Mouse (Mus musculus) midbrain, embryonic 13.5 days (tissue): ENCODE data around the gene Col9a1. TPM values are rescaled to one million over a fixed set of nuclear protein-coding genes. Genes with fewer than 3 reads are reported as not detected.

Experiments
- ATAC-seq: fragments of 200-750 bp; cut with Nextera tagmentation; 2 replicates; pipeline ENCODE4 v1.8.0; 2017; ENCODE audit warnings: mild to moderate bottlenecking, moderate TSS enrichment, moderate library complexity
- H3K27ac ChIP-seq: fragments of 300-500 bp; sonication (generic); 2 replicates; pipeline ENCODE4 v1.5.1; 2015; ENCODE audit warnings: inconsistent platforms, mild to moderate bottlenecking, moderate library complexity
- H3K27me3 ChIP-seq: fragments of 300-500 bp; sonication (generic); 2 replicates; pipeline ENCODE4 v1.6.1; 2015; ENCODE audit warnings: mild to moderate bottlenecking, inconsistent platforms
- H3K36me3 ChIP-seq: fragments of 300-500 bp; sonication (generic); 2 replicates; pipeline ENCODE4 v1.6.1; 2015; ENCODE audit warnings: mild to moderate bottlenecking, inconsistent platforms
- H3K4me1 ChIP-seq: fragments of 300-500 bp; sonication (generic); replicated peaks from 2 replicates; pipeline ENCODE4 v1.6.1; 2015; ENCODE audit warnings: inconsistent platforms
- H3K4me2 ChIP-seq: fragments of 300-500 bp; sonication (generic); replicated peaks from 2 replicates; pipeline ENCODE4 v1.6.1; 2015; ENCODE audit warnings: moderate library complexity, mild to moderate bottlenecking, inconsistent platforms
- H3K4me3 ChIP-seq: fragments of 300-500 bp; sonication (generic); replicated peaks from 2 replicates; pipeline ENCODE4 v1.5.1; 2015; ENCODE audit warnings: mild to moderate bottlenecking, inconsistent platforms
- H3K9ac ChIP-seq: fragments of 300-500 bp; sonication (generic); replicated peaks from 2 replicates; pipeline ENCODE4 v1.6.1; 2015; ENCODE audit warnings: mild to moderate bottlenecking, inconsistent platforms
- H3K9me3 ChIP-seq: fragments of 300-500 bp; sonication (generic); 2 replicates; pipeline ENCODE4 v1.6.1; 2016; ENCODE audit warnings: mild to moderate bottlenecking, inconsistent platforms
- whole genome bisulfite sequencing: fragments of 180-500 bp; shearing (Covaris S2); methylation state at CpG from one replicate; pipeline ENCODE4 v1.1.7; 2015; 5-methylcytosine and 5-hydroxymethylcytosine counted together
- polyA plus RNA-seq: library from polyadenylated mRNA; unstranded; fragments of >200 nt; fragmentation: Nextera tagmentation; extraction: Ambion mirVana; gene quantifications from 2 replicates; pipeline ENCODE4 v1.2.1, GENCODE M21; 2015

Col9a1 gene
- polyA plus RNA-seq, 1 experiment from 2014 or later = 0.81 TPM

DNA sequence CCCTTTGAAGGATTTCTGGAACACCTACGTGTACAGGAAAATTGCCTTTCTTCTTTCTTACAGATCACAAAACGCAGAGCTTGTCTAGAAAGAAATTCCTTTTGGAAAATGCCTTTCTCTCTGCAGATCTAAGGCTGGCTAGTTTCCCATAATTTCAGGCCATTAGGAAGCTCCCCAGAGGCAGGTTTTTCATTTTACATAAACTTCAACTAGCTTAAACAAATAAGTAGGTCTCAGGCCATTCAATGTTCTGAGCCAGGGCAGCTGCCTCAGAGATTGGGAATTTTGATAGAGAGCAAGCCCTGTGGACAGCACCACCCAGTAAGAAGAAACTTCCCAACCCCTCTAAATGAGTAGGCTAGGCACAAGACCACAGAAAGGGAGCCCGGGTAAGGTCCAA is 1.6 kb upstream of the Col9a1 start:
- Histone ChIP-seq H3K27me3 (no peaks in the 10 kb centered on the region), H3K36me3 (no peaks in the 10 kb centered on the region), H3K4me2 (no peak overlapping the region), H3K4me3 (no peak overlapping the region), H3K4me1 (peaks cover 4% of the 10 kb centered on the region), H3K9me3 (no peaks in the 10 kb centered on the region), H3K9ac (no peak overlapping the region), H3K27ac (no peak overlapping the region)
- 84% methylated on average over 3 of the region's 3 CpGs for WGBS
- ATAC-seq = no peak

DNA sequence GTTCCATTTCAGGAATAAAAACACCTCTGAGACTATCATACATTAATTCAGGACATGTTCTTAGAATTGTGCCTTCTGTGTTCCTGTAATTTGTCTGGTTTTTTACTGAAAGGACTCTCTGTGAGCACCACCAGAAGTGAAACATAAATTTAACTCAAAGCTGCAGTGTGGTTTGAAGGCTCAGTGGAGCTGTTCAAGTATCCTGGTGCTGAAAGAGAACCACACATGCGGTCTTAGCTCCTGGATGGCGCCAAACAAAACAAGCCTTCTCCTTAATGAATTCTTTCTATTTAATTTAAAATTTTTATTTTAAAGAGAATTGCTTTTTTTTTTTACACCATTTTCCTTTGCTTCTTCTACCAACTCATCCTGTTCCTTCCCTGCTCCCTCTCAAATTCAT is 2.4 kb downstream of the Col9a1 start:
- H3K27ac ChIP-seq = no peak overlapping the region
- WGBS = 80% methylated on average over 2 of the region's 2 CpGs
- no peaks in the 10 kb centered on the region for H3K9me3 ChIP-seq
- H3K27me3 ChIP-seq = no peaks in the 10 kb centered on the region
- no peak overlapping the region for H3K9ac ChIP-seq
- H3K36me3 ChIP-seq = no peaks in the 10 kb centered on the region
- ATAC-seq = no peak
- H3K4me3 ChIP-seq = no peak overlapping the region
- no peaks in the 10 kb centered on the region for H3K4me1 ChIP-seq
- H3K4me2 ChIP-seq = no peak overlapping the region

DNA sequence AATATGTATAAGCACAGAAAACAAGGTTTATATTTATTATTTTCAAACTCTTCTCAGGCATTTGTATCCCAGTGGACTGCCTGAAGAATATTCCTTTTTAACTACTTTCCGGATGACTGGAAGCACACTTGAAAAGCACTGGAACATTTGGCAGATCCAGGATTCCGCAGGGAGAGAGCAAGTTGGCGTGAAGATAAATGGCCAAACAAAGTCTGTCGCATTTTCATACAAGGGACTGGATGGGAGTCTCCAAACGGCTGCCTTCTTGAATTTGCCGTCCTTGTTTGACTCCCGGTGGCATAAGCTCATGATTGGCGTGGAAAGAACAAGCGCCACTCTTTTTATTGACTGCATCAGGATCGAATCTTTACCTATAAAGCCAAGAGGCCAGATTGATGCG is 7.6 kb downstream of the Col9a1 start:
- Histone ChIP-seq H3K36me3 (no peaks in the 10 kb centered on the region), H3K9ac (no peak overlapping the region), H3K27me3 (no peaks in the 10 kb centered on the region), H3K27ac (no peak overlapping the region), H3K4me2 (no peak overlapping the region), H3K9me3 (no peaks in the 10 kb centered on the region), H3K4me3 (no peak overlapping the region), H3K4me1 (no peaks in the 10 kb centered on the region)
- WGBS = 75% methylated on average over 11 of the region's 11 CpGs
- ATAC-seq = no peak

DNA sequence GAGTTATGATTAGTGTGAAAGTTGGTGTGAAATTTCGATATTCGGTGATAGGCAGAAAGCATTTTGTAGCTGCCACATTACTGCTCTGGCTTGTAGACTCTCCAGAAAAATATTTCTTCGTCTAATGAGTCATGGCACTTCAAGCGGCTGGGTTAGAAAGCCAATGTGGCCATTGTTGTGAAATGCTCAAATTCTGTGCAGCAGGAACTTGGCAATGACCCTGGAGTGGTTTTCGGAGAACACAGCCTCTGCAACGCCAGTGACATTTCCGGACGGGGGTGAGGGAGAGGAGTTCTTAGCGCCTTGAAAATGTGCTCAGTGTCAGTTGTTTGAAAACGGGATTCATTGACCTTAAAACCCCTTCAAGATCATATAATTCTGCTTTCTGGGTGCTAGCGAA is 9.6 kb downstream of the Col9a1 start:
- H3K36me3 ChIP-seq = no peaks in the 10 kb centered on the region
- WGBS = 88% methylated on average over 11 of the region's 11 CpGs
- H3K27me3 ChIP-seq = no peaks in the 10 kb centered on the region
- H3K9ac ChIP-seq = no peak overlapping the region
- no peak overlapping the region for H3K27ac ChIP-seq
- no peak overlapping the region for H3K4me3 ChIP-seq
- no peak overlapping the region for H3K4me2 ChIP-seq
- H3K4me1 ChIP-seq = no peaks in the 10 kb centered on the region
- H3K9me3 ChIP-seq = no peaks in the 10 kb centered on the region
- no peak for ATAC-seq

DNA sequence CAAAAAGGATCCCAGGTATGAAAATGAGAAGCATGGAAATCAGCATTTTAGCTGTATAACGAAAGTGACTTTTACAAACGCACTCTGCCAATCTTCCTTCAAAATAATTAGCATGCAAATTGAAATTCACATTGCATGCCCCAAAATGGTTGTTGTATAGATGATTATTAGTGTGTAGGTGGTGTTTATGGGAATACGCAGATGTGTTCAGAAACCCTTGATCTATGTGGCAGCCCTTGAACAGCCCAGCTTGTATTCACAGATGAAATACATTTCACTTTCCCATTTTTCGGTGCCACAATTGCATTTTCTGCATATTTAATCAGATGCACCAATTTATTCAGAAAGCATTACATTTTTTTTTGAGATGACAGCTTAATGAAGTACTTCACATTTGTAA is 14.3 kb downstream of the Col9a1 start:
- Histone ChIP-seq H3K9ac (no peak overlapping the region), H3K27ac (no peak overlapping the region), H3K27me3 (no peaks in the 10 kb centered on the region), H3K9me3 (no peaks in the 10 kb centered on the region), H3K4me1 (peaks cover 7% of the 10 kb centered on the region; the same call in 1 of the 2 replicates), H3K36me3 (no peaks in the 10 kb centered on the region), H3K4me3 (no peak overlapping the region), H3K4me2 (no peak overlapping the region)
- 85% methylated on average over 4 of the region's 4 CpGs for WGBS
- ATAC-seq = no peak

DNA sequence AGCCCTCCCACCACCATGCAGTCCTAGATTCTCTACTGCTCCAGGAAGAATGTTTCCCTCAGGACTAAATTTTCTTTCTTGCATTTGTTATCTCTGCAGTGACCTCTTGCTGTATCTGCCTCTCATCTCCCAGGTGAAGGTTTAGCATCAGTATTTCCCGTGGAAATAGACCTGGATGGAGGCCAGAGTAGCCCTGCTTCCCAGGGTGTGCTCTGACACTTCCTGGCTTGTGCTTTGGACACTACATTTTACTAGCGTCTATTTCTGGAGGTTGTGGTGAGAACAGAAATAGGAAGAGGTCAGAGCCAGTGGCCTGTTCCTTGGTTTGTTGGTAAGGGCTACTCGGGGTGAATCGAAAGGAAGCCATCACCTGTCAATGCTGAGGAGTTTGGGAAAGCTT is 16.7 kb downstream of the Col9a1 start:
- 76% methylated on average over 4 of the region's 4 CpGs for WGBS
- no peak for ATAC-seq
- H3K4me3 ChIP-seq = no peak overlapping the region
- no peak overlapping the region for H3K27ac ChIP-seq
- no peaks in the 10 kb centered on the region for H3K9me3 ChIP-seq
- H3K4me1 ChIP-seq = peaks cover 7% of the 10 kb centered on the region; the same call in 1 of the 2 replicates
- no peak overlapping the region for H3K9ac ChIP-seq
- H3K4me2 ChIP-seq = no peak overlapping the region
- H3K27me3 ChIP-seq = no peaks in the 10 kb centered on the region
- H3K36me3 ChIP-seq = no peaks in the 10 kb centered on the region

DNA sequence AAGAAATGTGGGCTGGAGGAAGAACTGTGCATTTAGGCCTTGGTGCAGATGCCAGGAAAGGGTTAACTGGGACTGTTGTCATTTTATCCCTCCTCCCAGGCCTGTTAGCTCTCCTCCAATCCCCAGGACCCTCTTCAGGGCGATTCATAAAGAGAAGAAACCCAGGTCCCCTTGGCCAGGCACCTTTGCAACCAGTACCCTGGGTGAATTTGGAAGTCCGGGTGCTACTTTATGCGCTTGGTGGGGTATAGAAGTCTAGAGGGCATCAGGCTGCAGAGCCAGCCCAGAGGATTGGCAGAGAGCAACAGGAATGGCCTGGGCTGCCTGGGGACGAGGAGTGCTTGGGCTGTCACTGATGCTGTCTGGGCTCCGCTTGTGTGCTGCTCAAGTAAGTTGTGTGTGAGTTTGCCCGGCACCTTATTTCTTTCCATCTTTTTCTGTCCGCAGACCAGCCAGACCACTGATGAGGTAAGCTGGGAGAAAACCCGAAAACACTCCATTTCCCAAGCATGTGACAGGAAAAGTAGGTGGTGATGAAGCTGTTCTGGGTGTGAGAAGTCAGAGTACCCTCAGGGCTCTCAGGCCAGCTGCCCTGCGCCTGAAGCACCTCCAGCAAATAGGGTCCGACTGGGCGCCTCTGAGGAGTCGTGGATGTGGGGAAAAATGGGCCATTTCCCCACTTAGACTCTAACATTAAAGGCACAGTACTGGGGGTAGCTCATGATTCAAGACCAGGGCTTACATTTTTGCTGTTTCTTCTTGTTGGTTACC is 17.8 kb downstream of the Col9a1 start:
- Histone ChIP-seq H3K4me1 (peaks cover 7% of the 10 kb centered on the region; the same call in 1 of the 2 replicates), H3K27me3 (no peaks in the 10 kb centered on the region), H3K9ac (no peak overlapping the region), H3K27ac (no peak overlapping the region), H3K36me3 (no peaks in the 10 kb centered on the region), H3K4me3 (no peak overlapping the region), H3K9me3 (no peaks in the 10 kb centered on the region), H3K4me2 (no peak overlapping the region)
- 55% methylated on average over 12 of the region's 12 CpGs for WGBS
- ATAC-seq = no peak

DNA sequence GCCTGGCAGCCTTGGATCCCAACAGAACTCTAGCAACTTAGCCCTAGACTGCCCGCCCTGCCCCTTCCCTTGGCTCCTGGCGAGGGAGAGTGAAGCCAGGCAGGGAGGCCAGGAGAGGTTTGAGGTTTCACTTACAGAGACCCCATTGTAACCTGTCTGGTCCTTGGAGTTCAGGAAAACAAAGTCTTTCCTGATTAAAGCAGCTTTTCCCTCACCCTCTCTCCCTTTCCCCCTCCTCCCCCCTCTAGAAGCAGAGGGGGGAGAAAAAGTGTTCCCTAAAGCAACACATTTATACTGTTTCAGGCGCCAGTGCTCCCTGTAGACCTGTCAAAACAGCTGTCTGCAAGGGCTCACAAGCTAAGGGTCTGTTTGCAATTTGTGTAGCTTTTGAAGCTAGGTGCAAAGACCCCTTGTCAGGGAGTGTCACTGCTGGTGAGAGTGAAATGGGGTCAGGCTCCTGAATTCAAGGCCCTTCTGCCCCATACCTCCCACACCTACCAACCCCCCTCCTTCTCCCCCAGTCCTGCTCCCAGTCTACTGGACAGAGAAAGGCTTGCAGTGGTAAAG is 18.6 kb downstream of the Col9a1 start:
- 42% methylated on average over 3 of the region's 3 CpGs for WGBS
- Histone ChIP-seq H3K27me3 (no peaks in the 10 kb centered on the region), H3K9ac (no peak overlapping the region), H3K9me3 (no peaks in the 10 kb centered on the region), H3K36me3 (no peaks in the 10 kb centered on the region), H3K4me2 (no peak overlapping the region), H3K27ac (no peak overlapping the region), H3K4me1 (peaks cover 7% of the 10 kb centered on the region; the same call in 1 of the 2 replicates), H3K4me3 (no peak overlapping the region)
- 0 out of 2 replicates have a peak, but pooled peaks have one; percentile 17 for ATAC-seq

DNA sequence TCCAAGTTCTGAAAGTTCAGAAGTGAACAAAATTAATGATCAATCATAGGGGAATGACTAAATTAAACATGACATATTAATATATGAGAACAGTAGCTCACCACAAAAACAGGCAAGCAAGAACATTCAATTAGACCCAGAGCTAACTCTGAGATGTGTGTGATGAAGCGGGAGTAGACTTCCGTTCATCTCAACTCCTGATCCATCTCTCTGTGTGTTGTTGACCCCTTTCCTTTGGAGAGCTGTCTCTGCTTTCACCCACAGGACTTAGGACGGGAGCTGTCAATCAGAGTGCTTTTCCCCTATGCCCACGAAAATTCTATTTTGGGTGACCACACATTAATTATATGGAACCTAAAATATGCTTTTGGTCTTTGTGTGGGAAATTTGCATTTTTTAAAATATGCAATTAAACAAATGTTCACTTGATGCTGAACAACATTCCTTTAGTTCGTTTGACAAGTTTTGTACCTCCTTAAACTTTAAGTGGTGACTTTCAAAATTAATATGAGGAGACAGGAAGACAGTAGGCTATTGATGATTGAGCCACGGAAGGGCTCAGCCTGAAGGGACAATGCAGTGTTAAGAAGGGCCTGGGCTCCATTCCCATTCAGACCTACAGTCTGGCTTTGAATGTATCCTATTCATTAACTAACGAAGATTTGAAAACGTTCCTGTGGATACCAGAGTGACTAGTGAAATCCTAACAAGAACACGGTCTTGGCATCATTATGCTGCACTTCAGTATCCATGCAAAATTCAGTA is 34.4 kb downstream of the Col9a1 start:
- Histone ChIP-seq H3K4me3 (no peak overlapping the region), H3K4me1 (no peaks in the 10 kb centered on the region), H3K9ac (no peak overlapping the region), H3K9me3 (no peaks in the 10 kb centered on the region), H3K27me3 (no peaks in the 10 kb centered on the region), H3K36me3 (no peaks in the 10 kb centered on the region), H3K4me2 (no peak overlapping the region), H3K27ac (no peak overlapping the region)
- WGBS = 69% methylated on average over 9 of the region's 9 CpGs
- ATAC-seq = no peak

DNA sequence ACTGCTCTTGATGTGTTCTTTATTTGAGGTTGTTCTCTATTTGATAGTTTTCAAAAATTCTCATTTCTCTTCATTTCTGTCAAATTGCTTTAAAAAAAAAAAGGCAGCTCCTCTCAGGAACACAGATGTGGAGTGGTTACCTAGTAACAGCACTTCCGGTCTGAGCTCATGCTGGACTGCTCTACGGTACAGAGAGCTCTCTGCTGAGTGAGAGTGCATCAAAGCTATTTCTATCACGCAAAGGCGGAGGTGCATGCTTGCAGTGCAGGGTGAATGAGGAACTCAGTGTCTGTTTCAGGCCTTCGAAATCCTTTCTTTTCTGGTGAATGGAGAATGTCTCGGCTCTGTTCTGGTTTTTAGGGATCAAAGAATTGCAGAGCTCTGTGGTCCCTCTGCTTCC is 41.6 kb downstream of the Col9a1 start:
- Histone ChIP-seq H3K9ac (no peak overlapping the region), H3K9me3 (no peaks in the 10 kb centered on the region), H3K27me3 (no peaks in the 10 kb centered on the region), H3K4me2 (0 out of 2 replicates have a peak overlapping the region, but pooled peaks have one; percentile 12), H3K36me3 (no peaks in the 10 kb centered on the region), H3K27ac (no peak overlapping the region), H3K4me1 (peaks cover 6% of the 10 kb centered on the region; the same call in 1 of the 2 replicates), H3K4me3 (no peak overlapping the region)
- 16% methylated on average over 6 of the region's 6 CpGs for WGBS
- peak; percentile 93 for ATAC-seq

DNA sequence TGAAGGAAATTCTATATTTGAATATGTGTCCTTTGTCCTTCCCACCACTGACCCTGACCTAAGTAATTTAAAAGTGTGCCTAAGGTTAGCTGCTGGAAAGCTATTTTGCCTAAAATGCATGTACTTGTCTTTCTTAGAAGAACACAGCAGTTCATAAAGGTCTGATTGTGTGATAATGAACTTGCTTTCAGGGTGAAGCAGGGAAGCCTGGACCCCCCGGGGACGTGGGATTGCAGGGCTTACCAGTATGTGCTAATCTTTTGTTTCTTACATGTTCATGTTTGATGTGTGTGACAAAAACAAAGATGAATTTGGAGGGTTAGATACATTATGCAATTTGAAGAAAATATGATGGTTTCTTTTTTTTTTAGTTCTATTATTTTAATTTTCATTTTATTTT is 44.8 kb downstream of the Col9a1 start:
- Histone ChIP-seq H3K36me3 (no peaks in the 10 kb centered on the region), H3K27ac (no peak overlapping the region), H3K4me2 (no peak overlapping the region), H3K4me3 (no peak overlapping the region), H3K27me3 (no peaks in the 10 kb centered on the region), H3K9me3 (no peaks in the 10 kb centered on the region), H3K4me1 (peaks cover 6% of the 10 kb centered on the region; the same call in 1 of the 2 replicates), H3K9ac (no peak overlapping the region)
- WGBS = 76% methylated on average over 2 of the region's 2 CpGs
- ATAC-seq = no peak

DNA sequence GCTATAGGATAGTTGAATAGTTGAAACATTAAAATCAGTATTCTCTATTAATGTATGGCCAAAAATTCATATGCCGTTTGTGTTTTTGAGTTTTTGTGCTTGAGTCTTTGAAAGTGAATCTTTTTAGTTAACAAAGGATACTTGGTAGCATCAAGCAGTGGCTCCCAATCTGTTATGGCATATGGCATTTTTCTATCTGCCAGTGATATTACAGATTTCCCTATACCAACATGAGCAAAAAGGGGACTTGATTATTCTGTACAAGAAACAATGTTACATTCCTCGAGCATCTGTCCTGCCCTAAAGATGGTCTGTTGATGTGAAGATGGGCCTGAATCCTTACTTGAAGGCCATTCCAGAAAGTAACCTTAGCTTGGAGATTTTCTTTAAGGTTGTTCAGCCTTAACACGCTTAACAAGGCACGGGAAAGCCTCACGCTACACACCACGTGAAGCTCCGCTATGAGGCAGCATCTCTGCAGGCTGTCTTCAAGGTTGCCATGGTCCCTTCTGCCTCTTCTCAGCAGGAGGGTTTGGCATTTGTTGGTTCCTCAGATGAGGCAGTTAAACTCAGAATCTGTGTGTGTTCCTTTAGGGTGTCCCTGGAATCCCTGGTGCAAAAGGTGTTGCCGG is 45.7 kb downstream of the Col9a1 start:
- Histone ChIP-seq H3K9ac (no peak overlapping the region), H3K9me3 (no peaks in the 10 kb centered on the region), H3K4me1 (peaks cover 6% of the 10 kb centered on the region; the same call in 1 of the 2 replicates), H3K27ac (no peak overlapping the region), H3K36me3 (no peaks in the 10 kb centered on the region), H3K4me3 (no peak overlapping the region), H3K27me3 (no peaks in the 10 kb centered on the region), H3K4me2 (no peak overlapping the region)
- no peak for ATAC-seq
- WGBS = 83% methylated on average over 8 of the region's 8 CpGs
